In the genomic region with DNA sequence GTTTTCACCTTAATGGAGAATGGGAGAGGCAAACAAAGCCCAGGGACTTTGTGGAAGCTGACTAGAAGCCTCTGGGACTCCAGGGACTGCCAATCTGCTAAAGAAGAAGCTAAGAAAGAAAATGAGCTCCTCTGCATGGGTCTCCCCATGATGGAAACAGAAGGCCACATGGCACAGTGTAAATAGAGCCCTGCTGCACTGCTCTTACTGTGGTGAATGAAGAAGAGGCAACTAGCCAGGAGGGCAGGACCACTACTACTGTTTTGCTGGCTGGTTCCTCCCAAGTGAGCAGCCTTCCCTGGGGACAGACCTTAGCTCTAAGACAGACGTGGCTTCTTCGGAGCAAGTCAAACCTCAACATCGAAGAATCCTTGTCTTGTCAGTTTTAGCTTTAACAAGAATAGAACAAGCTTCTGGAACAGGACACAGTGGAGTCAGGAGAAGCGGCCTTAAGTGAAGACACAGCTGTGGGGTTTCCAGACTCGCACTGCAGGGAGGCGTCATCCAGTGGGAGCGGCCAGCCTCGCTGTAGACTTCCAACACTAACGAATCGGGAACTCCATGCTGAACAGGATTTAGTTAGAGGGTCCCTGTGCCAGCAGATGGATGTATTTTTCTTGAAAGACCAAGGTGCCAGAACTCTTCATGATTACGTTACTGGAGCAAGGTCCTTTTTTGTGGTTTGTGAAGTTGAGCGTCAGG, we compare ENCODE assay signal across 14 mouse cellular contexts.
DNase-seq lines count a peak whose midpoint lies in the region; ATAC-seq lines count a peak whose summit lies in the region.
"Had no signal": no experiment of that assay in that cellular context is flagged by ENCODE, and none has a peak within 500 bp of the region (broad histone marks: within the 10 kb centered on the region; RNA-seq: fewer than 3 reads in every experiment).

No protein-coding gene starts in this region.

- intact Hi-C loops in heart, postnatal 10 days (cut with DNase I), result no loop called here

- no peak overlapping the region for H3K4me3 ChIP-seq in hindbrain, embryonic 16.5 days (ENCODE audit: low read length)
- H3K4me3 ChIP-seq in hindbrain, embryonic 13.5 days, result no peak overlapping the region
- H3K4me3 ChIP-seq: hindbrain, embryonic 15.5 days had no signal

- H3K9me3 ChIP-seq in hindbrain, embryonic 16.5 days (ENCODE audit: control insufficient read depth, low read length), result no peaks in the 10 kb centered on the region
- H3K9me3 ChIP-seq in hindbrain, embryonic 13.5 days, result no peaks in the 10 kb centered on the region
- H3K9me3 ChIP-seq: hindbrain, embryonic 15.5 days had no signal

- H3K4me2 ChIP-seq in hindbrain, embryonic 16.5 days (ENCODE audit: low read length), result no peak overlapping the region
- no peak overlapping the region for H3K4me2 ChIP-seq in hindbrain, embryonic 13.5 days
- H3K4me2 ChIP-seq: hindbrain, embryonic 15.5 days had no signal

- no peaks in the 10 kb centered on the region for H3K27me3 ChIP-seq in hindbrain, embryonic 16.5 days (replicated peaks; ENCODE audit: control insufficient read depth, insufficient read depth, low read length)
- H3K27me3 ChIP-seq in hindbrain, embryonic 13.5 days, result no peaks in the 10 kb centered on the region
- H3K27me3 ChIP-seq: hindbrain, embryonic 15.5 days; Patski had no signal

- no peak overlapping the region for H3K27ac ChIP-seq in hindbrain, embryonic 16.5 days (ENCODE audit: low read depth, low read length)
- H3K27ac ChIP-seq in hindbrain, embryonic 13.5 days, result no peak overlapping the region
- H3K27ac ChIP-seq: hindbrain, embryonic 15.5 days; kidney, postnatal 0 days had no signal

- H3K4me1 ChIP-seq in hindbrain, embryonic 16.5 days (ENCODE audit: control insufficient read depth, insufficient read depth, low read depth, low read length), result no peaks in the 10 kb centered on the region
- 0 out of 2 replicates have a peak, but pooled peaks cover 6% of the 10 kb centered on the region for H3K4me1 ChIP-seq in hindbrain, embryonic 13.5 days (replicated peaks)
- H3K4me1 ChIP-seq: hindbrain, embryonic 15.5 days had no signal

- peak; percentile 30 for DNase-seq in right cerebral cortex, adult 18-20 months
- DNase-seq in right cerebral cortex, postnatal 25 days, result no peak
- DNase-seq in heart, postnatal 10 days, result peak; percentile 44 to 50
- DNase-seq in lung, postnatal 4 days, result peak; percentile 37 to 78
- no peak for DNase-seq in adrenal gland, postnatal 14 days
- DNase-seq: cerebellum, adult 18-20 months; liver, postnatal 0 days had no signal

- 71% methylated on average over 12 of the region's 12 CpGs for WGBS in hindbrain, embryonic 16.5 days
- 73% methylated on average over 12 of the region's 12 CpGs for WGBS in hindbrain, embryonic 13.5 days

- ATAC-seq in hindbrain, embryonic 16.5 days, result peak; percentile 80
- ATAC-seq in hindbrain, embryonic 13.5 days (ENCODE audit: low FRiP score), result no peak
- ATAC-seq in megakaryocyte-erythroid progenitor cell, adult 5-6 weeks (replicated peaks; ENCODE audit: low FRiP score, low TSS enrichment, poor library complexity, severe bottlenecking), result no peak
- ATAC-seq: CD4-positive, CD25-positive, alpha-beta regulatory T cell, adult 4 months; liver, postnatal 0 days; Patski had no signal

- no peaks in the 10 kb centered on the region for H3K36me3 ChIP-seq in hindbrain, embryonic 16.5 days (ENCODE audit: control insufficient read depth, insufficient read depth, low read length)
- H3K36me3 ChIP-seq in hindbrain, embryonic 13.5 days, result peaks cover 6% of the 10 kb centered on the region
- H3K36me3 ChIP-seq: hindbrain, embryonic 15.5 days had no signal

- no peak overlapping the region for H3K9ac ChIP-seq in hindbrain, embryonic 16.5 days (ENCODE audit: low read depth, low read length)
- no peak overlapping the region for H3K9ac ChIP-seq in hindbrain, embryonic 13.5 days
- H3K9ac ChIP-seq: hindbrain, embryonic 15.5 days; liver, postnatal 0 days had no signal

Comparison
In these comparisons a context has a peak if more than half of its experiments do, and no peak if none do; other contexts are left out.
1. DNase-seq: peak in right cerebral cortex, adult 18-20 months (single experiment), heart, postnatal 10 days (2 of 2) and lung, postnatal 4 days (2 of 2); none in right cerebral cortex, postnatal 25 days (single experiment) and adrenal gland, postnatal 14 days (single experiment).